Mouse (Mus musculus) left cerebral cortex, adult 11 months (tissue): ENCODE data around the gene Plin4.
"Not testable (repeated sequence)": the region's sequence is repeated elsewhere in the genome, so short reads cannot be mapped to it uniquely, and the experiment has no call there.

Experiments
- DNase-seq: peaks from one replicate; pipeline ENCODE4 v3.0.0; 2022; ENCODE audit warnings: low spot score

Gene Plin4

GRCm38 (mm10) chr17:56126175-56126574, 16.6 kb upstream of the Plin4 start:
- DNase-seq = no peak

- no peak for DNase-seq
Measured at GRCm38 (mm10) chr17:56125276-56125630, 15.7 kb upstream of the Plin4 start.

GRCm38 (mm10) chr17:56124377-56125275, 15.0 kb upstream of the Plin4 start:
- no peak for DNase-seq

GRCm38 (mm10) chr17:56123681-56124340, 14.2 kb upstream of the Plin4 start:
- DNase-seq = no peak

- DNase-seq = no peak
Measured at GRCm38 (mm10) chr17:56123161-56123560, 13.6 kb upstream of the Plin4 start.

GRCm38 (mm10) chr17:56121826-56122225, 12.2 kb upstream of the Plin4 start, which contains the start of gene Lrg1:
Gene Lrg1, minus strand, starts transcription at chr17:56122001.
- no peak for DNase-seq

GRCm38 (mm10) chr17:56119981-56120880, 10.6 kb upstream of the Plin4 start:
- DNase-seq = no peak

- DNase-seq = no peak
Measured at GRCm38 (mm10) chr17:56119431-56119830, 9.8 kb upstream of the Plin4 start.

GRCm38 (mm10) chr17:56117251-56117710, 7.7 kb upstream of the Plin4 start, which contains the start of gene Plin5:
Gene Plin5, minus strand, starts transcription at chr17:56117596.
- no peak for DNase-seq

GRCm38 (mm10) chr17:56116193-56116592, 6.6 kb upstream of the Plin4 start:
- DNase-seq = no peak

- DNase-seq = no peak
Measured at GRCm38 (mm10) chr17:56112743-56113142, 3.1 kb upstream of the Plin4 start.

GRCm38 (mm10) chr17:56111864-56112263, 2.3 kb upstream of the Plin4 start:
- peak; percentile 49 for DNase-seq

GRCm38 (mm10) chr17:56111021-56111420, 1.4 kb upstream of the Plin4 start:
- DNase-seq = no peak

GRCm38 (mm10) chr17:56110571-56110970, 968 bp upstream of the Plin4 start:
- DNase-seq = no peak

- DNase-seq = peak; percentile 79
Measured at GRCm38 (mm10) chr17:56108334-56109044, 1.1 kb downstream of the Plin4 start.

- DNase-seq = no peak
Measured at GRCm38 (mm10) chr17:56107736-56108135, 1.9 kb downstream of the Plin4 start.

GRCm38 (mm10) chr17:56106981-56107380, 2.6 kb downstream of the Plin4 start:
- DNase-seq = no peak

GRCm38 (mm10) chr17:56106436-56106835, 3.2 kb downstream of the Plin4 start:
- DNase-seq = not testable (repeated sequence)

GRCm38 (mm10) chr17:56104821-56105220, 4.8 kb downstream of the Plin4 start:
- DNase-seq = not testable (repeated sequence)

- no peak for DNase-seq
Measured at GRCm38 (mm10) chr17:56103465-56104285, 5.9 kb downstream of the Plin4 start.
